Mouse (Mus musculus): ENCODE results near the gene Eif4g1.
"Not testable (repeated sequence)": the region's sequence is repeated elsewhere in the genome, so short reads cannot be mapped to it uniquely, and the experiment has no call there.

Gene Eif4g1

GRCm38 (mm10) chr16:20668013-20668412 lies at the start of gene Eif4g1:
Eif4g1 (plus strand) TSS chr16:20668313.
- DNase-seq (ENCODE audit: low spot score in 2 of 2), result not testable (repeated sequence)

GRCm38 (mm10) chr16:20619541-20620398 lies 48.3 kb upstream of the Eif4g1 start:
- DNase-seq (ENCODE audit: low spot score in 2 of 2), result no peak

- no peak for DNase-seq (ENCODE audit: low spot score in 2 of 2)
Observed at GRCm38 (mm10) chr16:20620399-20620735, 47.7 kb upstream of the Eif4g1 start.

- no peak for DNase-seq (ENCODE audit: low spot score in 2 of 2)
Observed at GRCm38 (mm10) chr16:20620751-20621190, 47.3 kb upstream of the Eif4g1 start.

GRCm38 (mm10) chr16:20621191-20621990 lies 46.7 kb upstream of the Eif4g1 start, which contains the start of gene Camk2n2:
Camk2n2 (minus strand) TSS chr16:20621287.
- peak; percentile 40 to 44 for DNase-seq (ENCODE audit: low spot score in 2 of 2)

- DNase-seq (ENCODE audit: low spot score in 2 of 2), result no peak
Observed at GRCm38 (mm10) chr16:20621991-20622685, 46.0 kb upstream of the Eif4g1 start.

GRCm38 (mm10) chr16:20623211-20623610 lies 44.9 kb upstream of the Eif4g1 start:
- no peak for DNase-seq (ENCODE audit: low spot score in 2 of 2)

- no peak for DNase-seq (ENCODE audit: low spot score in 2 of 2)
Observed at GRCm38 (mm10) chr16:20628871-20629391, 39.2 kb upstream of the Eif4g1 start.

- no peak for DNase-seq (ENCODE audit: low spot score in 2 of 2)
Observed at GRCm38 (mm10) chr16:20629731-20630634, 38.1 kb upstream of the Eif4g1 start, which contains the start of gene Ece2. Ece2 (plus strand) TSS chr16:20629828.

GRCm38 (mm10) chr16:20637410-20637809 lies 30.7 kb upstream of the Eif4g1 start:
- no peak for DNase-seq (ENCODE audit: low spot score in 2 of 2)

GRCm38 (mm10) chr16:20638367-20638766 lies 29.7 kb upstream of the Eif4g1 start:
- DNase-seq (ENCODE audit: low spot score in 2 of 2), result no peak

GRCm38 (mm10) chr16:20642161-20642560 lies 26.0 kb upstream of the Eif4g1 start:
- DNase-seq (ENCODE audit: low spot score in 2 of 2), result peak in 1 of 2 experiments; percentile 35

GRCm38 (mm10) chr16:20643911-20644310 lies 24.2 kb upstream of the Eif4g1 start:
- DNase-seq (ENCODE audit: low spot score in 2 of 2), result no peak

GRCm38 (mm10) chr16:20651076-20651946 lies 16.8 kb upstream of the Eif4g1 start, which contains the start of gene Psmd2:
Psmd2 (plus strand) TSS chr16:20651652.
- peak; percentile 94 to 97 for DNase-seq (ENCODE audit: low spot score in 2 of 2)

GRCm38 (mm10) chr16:20651947-20652310 lies 16.2 kb upstream of the Eif4g1 start:
- DNase-seq (ENCODE audit: low spot score in 2 of 2), result no peak

GRCm38 (mm10) chr16:20653315-20653714 lies 14.8 kb upstream of the Eif4g1 start:
- DNase-seq (ENCODE audit: low spot score in 2 of 2), result no peak

- no peak for DNase-seq (ENCODE audit: low spot score in 2 of 2)
Observed at GRCm38 (mm10) chr16:20657661-20658060, 10.5 kb upstream of the Eif4g1 start.

GRCm38 (mm10) chr16:20670291-20670690 lies 2.2 kb downstream of the Eif4g1 start:
- no peak for DNase-seq (ENCODE audit: low spot score in 2 of 2)

GRCm38 (mm10) chr16:20671886-20672285 lies 3.8 kb downstream of the Eif4g1 start:
- no peak for DNase-seq (ENCODE audit: low spot score in 2 of 2)

GRCm38 (mm10) chr16:20672500-20672902 lies 4.4 kb downstream of the Eif4g1 start:
- DNase-seq (ENCODE audit: low spot score in 2 of 2), result peak; percentile 85 to 90

All from spleen, postnatal 14 days (tissue).